Mouse (Mus musculus) ovary, postnatal 10 days (tissue): Measurements from ENCODE around the gene Pgap1.

ENCODE experiments used
- DNase-seq: peaks from one replicate; pipeline ENCODE4 v3.0.0; 2022; ENCODE audit warnings: low spot score

Pgap1 gene

DNA sequence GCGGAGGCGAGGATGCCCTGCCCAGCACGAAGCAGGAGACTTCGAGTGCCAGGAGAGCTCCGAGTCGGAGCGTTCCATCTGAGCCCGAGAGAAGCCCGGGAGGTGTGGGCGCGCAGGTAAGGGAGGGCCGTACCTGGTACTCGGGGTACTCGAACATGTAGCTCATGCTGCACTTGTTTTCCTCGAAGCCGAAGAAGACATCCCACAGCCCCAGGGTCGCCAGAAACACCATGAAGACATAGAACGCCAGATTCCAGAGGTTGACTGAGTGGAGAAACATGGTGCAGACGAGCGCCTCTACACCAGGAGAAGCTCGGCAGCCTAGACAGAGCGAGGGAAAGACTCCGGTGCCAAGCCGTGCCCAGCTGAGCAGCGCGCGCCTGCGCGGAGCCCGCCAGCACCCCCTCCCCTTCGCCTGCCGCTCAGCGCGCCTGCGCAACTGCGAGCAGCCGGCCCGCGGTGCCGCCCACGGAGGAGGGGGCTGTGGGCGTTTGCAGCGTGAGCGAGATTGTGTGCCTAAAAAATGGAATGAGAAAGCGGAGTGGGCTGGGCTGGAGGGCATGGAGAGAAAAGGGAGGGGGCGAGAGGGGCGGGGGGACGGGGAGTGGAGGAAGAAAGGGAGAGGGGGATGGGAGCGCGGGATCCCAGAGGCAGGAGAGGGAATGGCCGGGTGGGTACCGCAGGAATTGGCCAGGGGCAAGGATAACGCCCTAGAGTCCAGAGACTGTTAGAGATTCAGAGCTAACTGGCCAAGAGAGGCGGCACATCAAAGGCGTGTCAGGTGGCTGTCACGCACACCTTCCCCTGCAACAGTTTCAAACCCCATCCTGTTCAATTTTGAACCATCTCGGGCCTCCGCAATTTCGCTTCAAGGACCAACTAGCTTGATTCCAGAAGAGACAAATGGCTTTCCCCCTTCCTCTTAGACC, at the start of gene Pgap1:
Gene Pgap1 (minus strand): TSS at position 384 of the 929 bp plus-strand sequence.
- DNase-seq: peak; percentile 64

DNA sequence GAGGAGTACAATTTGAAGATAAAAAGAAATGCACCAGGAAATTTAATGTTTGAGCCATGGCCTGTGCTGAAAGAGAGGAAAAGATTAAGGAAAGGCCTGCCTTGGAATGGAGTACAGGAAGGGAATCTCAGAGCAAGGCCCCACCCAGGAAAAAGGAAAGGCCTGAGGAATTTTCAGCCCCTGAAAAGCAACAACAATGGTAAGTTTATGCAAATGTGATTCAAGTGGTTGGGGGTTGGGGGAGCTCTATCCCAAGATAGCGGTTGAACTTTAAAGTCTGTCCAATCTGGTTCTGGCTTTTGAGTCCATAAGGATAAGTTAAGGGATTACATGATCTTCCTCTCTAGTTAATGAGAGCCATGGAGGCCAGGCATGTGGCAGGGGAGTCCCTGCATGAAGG, 49.5 kb upstream of the Pgap1 start:
- no peak for DNase-seq

DNA sequence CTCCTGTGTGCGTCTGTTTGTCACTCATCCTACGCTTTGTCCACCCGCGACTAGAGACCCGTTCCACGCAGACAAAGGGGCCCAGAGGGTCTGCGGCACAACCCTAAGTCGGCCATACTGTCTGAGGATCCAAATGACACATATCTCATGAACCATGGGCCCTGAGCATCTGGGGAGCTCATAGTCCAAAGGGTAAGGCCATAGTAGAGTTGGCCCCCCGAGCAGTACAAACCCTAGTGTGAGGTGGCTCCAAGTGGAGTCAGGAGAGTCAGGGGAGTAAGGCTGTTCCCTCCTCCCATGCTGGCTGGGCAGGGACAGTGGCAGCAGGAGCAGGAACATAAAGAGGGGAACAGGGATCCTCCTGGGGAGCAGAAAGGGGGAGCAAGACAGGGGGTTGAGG, 44.2 kb upstream of the Pgap1 start:
- DNase-seq: no peak

DNA sequence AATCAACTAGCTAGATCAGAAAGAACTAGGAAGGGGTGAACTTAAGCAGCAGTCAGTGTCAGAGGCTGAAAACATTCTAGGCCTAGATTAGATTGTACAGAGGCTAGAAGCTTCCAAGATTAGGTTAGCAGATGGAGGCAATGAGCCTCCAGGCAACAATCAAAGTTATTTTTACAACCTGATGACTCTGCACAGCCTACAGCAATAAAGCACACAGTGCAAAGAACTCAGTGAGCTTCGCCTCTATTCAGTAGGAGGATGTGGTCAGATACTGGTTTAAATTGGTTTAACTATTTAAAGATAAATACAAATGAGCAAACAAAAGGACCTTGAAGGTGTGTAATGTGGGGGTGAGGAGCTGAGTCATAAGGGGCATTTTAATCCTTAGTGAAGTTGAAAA, 42.8 kb upstream of the Pgap1 start:
- DNase-seq: no peak

DNA sequence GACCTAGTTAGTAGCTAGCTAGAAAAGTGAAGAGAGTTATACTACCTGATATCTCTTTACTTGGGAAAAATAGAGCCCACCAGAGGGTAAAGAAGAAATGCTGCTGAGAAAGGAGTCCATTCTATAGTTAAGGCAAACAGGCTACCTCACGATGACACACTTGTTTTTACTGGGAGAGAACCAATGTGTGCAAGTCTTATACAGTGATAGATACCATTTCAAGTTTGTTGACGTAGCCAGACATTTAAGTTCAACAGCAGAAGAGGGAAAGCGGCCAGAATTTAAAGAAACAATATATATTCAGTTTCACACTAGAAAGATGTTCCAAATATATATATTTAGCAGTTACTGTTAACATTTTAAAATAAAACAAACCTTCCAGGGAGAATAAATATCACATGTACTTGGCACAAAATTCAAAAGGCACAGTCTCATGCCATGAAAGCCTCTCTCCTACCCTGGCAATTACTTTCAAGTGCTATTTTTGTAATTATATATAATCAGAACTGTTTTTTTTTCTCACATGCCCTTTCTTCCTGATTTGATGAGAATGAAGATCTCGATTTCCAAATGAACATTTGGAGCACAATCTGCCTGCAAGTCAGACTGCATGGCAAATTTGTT, 40.2 kb upstream of the Pgap1 start:
- DNase-seq: no peak

DNA sequence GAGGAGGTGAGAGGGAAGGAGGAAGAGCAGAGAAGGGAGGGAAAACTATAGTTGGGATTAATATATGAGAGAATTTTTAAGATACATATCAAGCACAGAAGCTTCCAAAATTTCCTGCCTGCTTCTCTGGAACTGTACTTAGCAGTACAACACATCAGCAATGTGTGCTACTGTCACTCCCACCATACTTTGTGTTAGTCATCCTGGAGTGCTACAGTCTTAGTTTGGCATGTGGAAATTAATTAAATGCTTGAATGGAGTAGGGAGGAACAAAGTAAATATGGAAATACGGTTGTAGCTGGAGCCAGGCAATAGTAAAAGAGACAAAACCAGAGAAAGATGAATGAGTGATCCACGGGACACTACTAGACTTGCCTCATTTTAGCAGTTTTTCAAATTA, 38.7 kb upstream of the Pgap1 start:
- no peak for DNase-seq

DNA sequence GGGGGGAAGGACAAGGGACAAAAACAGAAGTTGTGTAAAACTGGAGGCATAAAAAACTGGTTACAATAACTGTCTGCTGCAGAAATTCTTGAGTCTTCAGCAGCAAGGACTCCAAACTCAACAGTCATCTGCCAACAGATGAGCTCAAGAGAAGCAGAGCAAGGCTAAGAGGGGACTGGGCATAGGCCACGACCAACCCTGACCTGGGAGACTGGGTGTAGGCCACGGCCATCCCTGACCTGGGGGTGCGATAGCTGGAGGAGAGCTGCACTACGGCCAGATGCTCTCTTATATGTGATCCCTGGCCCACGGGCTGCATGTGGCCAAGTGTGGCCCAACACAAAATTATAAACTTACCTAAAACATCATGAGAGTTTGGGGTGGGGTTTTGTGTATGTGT, 29.6 kb upstream of the Pgap1 start:
- no peak for DNase-seq

DNA sequence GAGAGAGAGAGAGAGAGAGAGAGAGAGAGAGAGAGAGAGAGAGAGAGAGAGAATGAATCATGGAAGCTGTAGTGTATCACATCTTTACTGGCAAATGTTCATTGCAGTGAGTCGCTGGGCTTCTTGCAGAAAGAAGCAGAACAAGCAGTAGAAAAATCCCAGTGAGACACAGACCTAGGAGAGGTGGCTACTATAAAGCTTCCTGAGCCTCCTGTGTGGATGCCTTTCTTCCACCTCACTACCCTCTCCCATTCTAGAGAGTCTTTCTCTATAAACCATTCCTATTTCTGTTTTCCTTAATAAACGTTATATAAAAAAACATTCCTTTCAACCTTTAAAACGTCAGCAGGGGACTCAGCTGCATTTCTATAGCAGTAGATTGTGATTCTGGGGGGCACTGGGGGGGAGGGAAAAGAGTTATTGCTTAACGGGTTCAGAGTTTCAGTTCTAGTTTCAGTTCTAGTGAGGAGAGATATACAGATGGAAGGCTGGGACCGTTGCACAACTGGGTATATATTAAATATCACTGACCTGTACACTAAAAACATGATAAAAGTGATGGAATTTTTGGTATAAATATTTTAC, 28.6 kb upstream of the Pgap1 start:
- no peak for DNase-seq

DNA sequence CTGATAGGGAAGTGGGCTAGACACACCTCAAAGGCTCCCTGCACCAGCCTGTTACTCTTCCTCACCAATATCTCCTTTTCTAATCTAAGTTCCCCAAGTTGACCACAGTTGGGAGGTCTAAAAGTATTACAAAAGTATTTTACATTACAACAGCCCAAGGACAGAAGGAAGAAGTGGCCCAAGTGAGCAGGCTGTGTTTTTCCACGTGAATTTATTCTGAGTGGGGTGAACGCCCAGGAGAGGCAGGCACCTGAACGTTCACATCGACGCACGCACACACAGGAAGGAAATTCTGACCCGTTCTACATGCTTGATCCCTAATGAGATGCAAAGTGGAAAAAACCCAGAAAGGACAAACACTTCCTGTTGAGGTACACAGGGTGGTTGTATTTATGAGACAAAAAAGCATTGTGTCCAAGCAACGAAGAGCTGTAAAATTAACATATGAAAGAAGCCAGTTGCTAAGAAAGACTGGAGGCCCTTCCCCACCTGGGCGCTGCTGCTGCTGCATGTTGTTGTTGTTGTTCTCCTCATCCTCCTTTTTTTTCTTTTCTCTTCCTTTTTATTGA, 27.9 kb upstream of the Pgap1 start:
- no peak for DNase-seq

DNA sequence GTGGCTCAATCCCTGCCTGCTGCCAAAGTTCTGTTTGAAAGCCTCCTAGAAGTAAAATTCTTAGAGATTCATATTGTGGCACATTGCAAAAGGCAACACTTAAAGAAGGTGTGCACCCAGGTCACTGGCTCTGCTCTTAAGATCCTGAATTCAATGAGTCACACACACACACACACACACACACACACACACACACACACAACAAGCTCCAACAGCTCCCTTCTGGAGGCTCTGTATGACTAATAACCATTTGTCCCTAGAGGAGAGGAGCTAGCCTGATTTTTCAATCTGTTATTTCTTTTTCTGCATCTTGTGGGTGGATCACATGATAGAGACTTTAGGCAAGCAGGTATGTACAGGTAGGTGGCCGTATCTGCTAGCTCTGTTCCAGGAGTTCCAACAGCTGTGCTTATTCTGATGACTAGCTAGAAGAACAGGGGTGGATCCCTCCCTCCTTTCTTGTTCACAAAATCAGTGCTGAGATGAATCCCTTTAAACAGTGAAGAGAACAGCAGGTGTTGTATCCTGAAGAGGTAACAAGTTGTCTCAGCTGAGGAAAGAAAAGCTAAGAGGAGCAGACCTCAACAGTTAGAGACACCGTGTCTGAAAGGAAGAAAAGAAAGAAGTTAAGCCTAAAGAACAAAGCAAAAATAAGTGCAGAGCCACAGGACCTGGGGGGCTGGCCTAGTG, 27.2 kb upstream of the Pgap1 start:
- no peak for DNase-seq

DNA sequence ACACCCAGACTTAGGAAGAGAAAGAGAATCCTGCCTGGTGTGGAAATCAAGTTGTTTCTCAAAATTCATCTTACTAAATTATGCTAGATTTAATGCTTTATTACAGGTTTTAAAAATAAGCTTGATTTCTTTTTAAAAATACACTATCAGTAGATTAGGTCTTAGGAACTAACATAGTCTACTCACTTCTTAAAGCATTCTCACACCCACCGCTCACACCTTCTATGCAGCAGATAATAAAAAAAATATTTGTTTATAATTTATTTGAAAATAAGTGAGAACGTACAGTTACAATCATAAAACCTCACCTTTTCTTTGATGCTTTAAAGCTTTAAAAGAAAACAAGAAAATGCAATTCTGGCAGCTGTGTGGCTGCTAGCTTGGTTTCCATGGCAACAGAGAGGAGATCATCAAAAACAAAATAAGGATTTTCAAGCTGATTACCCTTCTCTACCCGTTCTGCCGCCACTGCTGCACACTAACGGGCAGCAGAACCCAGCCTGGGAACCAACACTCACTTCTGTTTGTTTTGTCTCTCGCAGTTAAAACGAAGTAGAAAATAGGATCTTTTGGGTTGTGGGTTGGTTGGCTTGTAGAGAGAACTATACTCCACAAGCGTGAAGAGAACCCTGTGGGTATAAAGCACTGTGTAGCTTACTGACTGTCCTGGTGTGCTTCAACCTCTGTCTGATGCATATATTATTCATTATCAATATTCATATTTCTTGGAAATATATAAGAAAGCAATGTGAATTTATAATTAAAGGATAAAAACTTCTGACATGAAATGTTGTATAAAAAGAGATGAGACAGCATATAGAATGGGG, 21.1 kb upstream of the Pgap1 start:
- no peak for DNase-seq

DNA sequence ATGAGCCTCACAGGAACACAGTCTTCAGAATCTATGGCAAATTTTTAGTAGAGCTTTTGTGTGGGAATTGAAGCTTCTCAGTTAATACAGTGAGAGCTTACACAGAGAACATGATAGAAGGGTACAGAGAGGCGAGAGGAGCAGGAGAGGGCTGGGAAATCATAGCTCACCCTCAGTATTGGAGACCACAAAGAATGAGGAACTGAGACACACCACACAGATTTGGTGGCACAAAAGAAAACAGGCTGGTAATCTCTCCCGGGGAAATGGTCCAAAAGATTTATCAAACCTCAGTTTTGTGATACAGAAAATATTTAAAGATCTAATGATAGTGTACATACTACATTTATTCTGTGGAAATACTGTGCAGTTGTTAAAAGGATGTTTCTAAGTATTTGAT, 11.6 kb upstream of the Pgap1 start:
- DNase-seq: no peak

DNA sequence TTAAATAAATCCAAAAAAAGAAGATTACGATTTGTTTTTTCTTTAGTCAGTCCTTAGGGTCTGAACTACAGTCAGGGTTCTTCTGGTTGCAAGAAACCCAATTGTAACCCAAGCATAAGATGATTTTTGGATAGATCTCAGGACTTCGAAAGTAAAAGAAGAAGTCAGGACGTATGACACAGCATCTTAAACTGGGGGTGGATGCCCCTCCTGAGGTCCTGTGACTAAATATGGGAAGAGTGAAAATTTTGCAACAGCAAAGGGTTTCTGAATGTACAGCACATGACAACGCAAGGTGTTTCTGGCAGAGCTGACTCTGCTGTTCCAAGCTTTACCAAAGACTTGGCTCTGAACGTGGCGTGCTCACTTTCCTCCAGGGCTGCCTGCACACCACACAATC, 6.4 kb upstream of the Pgap1 start:
- DNase-seq: no peak

DNA sequence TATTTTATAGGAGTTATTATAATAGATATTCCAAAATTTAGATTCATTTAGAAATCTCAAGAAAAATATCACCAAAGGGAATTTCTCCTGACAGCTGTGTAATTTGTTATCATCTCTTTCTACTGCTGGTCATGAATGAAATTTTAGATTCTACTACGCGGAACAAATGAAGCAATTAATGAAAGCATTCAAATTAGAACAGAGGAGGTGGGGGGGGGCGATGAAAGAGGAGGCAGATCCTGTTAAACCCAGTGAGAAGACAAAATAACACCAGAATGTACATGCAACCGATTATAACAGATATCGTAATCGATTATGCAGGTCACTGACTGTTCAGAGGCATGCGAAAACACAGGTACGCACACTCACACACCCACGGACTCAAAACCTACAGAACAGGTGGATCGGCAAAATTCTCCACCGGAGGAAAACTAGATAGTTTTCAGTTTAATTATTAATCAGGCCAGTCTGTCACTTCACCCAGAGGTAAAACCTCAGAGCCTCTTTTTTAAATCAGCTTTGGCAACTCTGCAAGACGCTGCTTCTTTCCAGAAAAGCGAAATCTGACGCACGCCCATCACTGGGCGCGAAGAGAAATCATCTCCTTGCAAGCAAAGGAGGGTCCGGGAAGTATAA, 780 bp downstream of the Pgap1 start:
- DNase-seq: no peak

DNA sequence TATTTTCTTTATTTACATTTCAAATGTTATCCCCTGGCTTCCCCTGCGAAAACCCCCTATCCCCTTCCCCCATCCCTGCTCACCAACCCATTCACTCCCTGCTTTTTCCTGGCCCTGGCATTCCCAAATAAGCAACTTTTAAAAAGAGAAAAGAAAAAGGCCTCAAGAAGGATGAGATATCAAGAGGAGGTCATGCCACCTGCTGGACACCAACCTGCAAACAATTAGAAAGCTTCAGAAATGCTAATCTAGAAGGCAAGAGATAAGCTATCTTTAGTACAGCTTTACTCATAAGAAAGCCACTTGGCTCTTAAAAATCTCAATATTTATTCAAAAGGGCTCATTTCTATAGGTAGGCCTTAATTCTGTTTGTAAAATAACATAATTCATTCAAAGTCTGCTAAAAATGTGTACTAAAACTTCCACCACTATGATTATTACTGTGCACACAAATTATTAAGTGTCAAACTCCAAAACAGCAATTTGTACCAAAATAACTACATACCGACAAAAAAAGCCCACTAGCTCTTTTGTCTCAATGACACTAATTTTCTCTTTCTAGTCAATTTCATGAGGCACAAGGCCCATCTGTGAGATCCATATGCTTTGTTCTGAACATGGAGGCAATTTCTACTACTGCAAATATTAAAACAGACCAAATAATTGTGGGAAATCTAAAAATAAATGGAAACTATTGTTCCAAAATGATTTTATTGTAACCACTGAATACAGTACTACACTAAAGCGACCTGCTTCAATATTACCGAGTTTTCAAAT, 1.9 kb downstream of the Pgap1 start:
- no peak for DNase-seq

DNA sequence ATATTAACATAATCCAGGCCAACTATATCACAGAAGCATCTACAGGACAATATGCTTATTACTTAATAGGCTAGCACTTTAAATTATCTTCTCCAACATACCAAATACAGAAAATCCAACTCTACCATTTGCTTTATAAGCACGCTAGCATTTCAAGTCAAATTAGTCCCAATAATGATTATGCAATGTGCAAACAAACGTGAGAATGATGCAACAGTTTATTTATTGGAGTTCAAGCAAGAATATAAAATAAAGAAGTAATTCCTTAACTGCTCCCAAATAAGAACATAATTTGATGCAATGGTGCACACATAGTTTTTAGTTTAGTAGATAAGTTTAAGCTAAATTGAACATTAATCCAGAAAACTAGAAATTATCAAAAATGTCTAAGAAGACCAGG, 4.9 kb downstream of the Pgap1 start:
- DNase-seq: no peak

DNA sequence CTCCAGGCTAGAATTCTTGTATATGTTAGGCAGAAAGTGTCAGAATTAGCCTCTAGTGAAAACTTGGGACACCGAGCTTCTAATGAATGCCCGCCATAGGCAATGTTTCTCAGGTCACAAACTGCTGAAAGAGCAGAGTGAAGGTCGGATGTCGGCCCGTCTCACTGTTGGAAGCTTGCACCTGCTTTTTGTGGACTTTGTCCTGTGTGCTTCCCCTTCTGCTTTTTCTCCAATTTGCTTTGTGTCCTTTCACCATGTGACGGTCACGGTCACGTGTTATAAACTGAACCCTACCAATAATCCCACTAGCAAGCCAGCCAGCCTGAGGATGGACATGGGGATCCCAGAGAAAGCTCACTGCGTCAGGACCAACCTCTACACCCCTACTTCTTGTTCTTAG, 12.3 kb downstream of the Pgap1 start:
- DNase-seq: no peak

DNA sequence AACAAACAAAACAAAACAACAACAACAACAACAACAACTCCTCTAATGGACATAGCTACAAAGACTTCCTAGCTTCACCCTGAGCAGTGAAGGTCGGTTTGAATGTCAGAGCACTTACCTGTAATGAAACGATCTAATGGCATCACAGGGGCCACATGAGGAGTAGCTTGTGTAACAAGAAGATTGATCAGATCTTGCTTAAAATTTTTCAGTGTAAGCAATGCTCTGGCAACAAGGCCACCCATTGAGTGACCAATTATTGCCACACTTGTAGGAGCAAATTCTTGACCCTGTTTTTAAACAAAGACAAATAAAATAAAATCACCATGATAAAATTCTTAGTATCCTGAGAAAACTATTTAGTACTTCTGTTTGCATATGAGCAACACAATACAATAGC, 14.6 kb downstream of the Pgap1 start:
- no peak for DNase-seq

DNA sequence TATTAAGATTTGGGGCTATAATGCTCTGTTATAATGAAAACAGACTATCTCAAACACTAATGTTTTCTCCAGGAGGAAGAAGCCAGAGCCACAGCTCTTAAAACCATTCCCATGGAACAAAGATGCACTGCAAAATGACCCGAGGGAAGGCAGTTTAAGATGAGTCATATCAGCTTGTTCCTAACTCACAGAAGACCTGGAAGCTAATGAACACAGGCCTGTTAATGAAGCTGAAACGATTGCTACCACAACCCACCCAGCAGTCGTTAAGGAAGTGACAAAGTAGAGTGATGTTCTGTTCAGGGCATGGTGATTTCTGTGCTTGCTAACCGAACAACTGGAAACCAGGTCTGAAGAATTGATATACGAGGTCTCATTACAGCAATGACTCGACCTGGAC, 26.3 kb downstream of the Pgap1 start:
- DNase-seq: no peak

DNA sequence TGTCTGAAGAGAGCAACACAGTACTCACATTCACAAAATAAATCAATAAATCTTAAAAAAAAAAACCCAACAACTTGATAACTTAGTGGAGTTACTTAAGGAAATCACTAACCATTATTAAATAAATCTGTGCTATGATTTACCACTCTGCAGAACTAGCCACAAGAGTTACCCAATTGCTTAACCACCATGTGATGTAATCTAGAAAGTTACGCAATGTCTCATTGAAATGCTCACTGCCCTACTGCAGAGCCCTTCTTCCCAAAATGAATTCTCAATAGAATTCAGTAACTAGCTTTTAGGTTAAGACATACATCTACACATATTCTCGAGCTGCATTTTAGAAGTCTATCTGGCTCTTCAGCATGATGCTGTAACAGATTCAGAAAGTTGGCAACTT, 33.8 kb downstream of the Pgap1 start:
- no peak for DNase-seq
